Mouse (Mus musculus) kidney, postnatal 36 days (tissue): ENCODE data around the gene Cbx6.

ENCODE experiments used
- DNase-seq, 2 experiments: peaks; one replicate each; pipeline ENCODE4 v3.0.0; 2021 to 2022; ENCODE audit warnings: mixed read lengths in 2 of 2

The Cbx6 gene

GRCm38 (mm10) chr15:79834130-79834880 is at the start of gene Cbx6, which contains the start of gene Npcd:
Gene Cbx6, minus strand, starts transcription at chr15:79834688.
Gene Npcd, minus strand, starts transcription at chr15:79834237.
- peak; percentile 96 to 100 for DNase-seq

- DNase-seq, result peak; percentile 92 to 96
Observed at GRCm38 (mm10) chr15:79883352-79883822, 48.9 kb upstream of the Cbx6 start.

- no peak for DNase-seq
Observed at GRCm38 (mm10) chr15:79882623-79883267, 48.3 kb upstream of the Cbx6 start.

DNA sequence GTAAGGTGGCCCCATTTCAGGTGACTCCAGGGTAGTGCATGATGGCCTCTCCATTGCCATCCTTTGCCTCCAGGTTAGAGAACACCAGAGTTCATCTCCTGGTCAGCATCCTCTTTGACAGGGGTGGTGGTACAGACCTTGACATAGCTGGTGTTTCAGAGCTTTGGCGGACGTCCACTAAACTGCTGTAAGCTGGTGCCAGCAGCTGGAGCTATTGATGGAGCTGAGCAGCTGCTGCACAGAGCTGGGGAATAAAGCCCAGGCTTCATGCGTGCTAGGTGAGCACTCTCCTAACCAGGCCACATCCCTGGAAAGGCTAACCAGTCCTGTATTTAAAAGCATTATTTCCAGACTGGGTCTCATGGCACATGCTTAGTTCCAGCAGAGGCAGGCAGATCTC is 46.0 kb upstream of the Cbx6 start:
- DNase-seq, result no peak

GRCm38 (mm10) chr15:79879319-79879718 is 44.8 kb upstream of the Cbx6 start:
- peak; percentile 81 to 89 for DNase-seq

- peak; percentile 37 to 52 for DNase-seq
Observed at GRCm38 (mm10) chr15:79878725-79879136, 44.2 kb upstream of the Cbx6 start.

- DNase-seq, result no peak
Observed at GRCm38 (mm10) chr15:79875261-79875995, 40.9 kb upstream of the Cbx6 start.

GRCm38 (mm10) chr15:79873995-79874394 is 39.5 kb upstream of the Cbx6 start:
- DNase-seq, result no peak

- no peak for DNase-seq
Observed at GRCm38 (mm10) chr15:79873545-79873944, 39.1 kb upstream of the Cbx6 start.

GRCm38 (mm10) chr15:79867260-79868002 is 32.9 kb upstream of the Cbx6 start:
- no peak for DNase-seq

- no peak for DNase-seq
Observed at GRCm38 (mm10) chr15:79859821-79860220, 25.3 kb upstream of the Cbx6 start.

DNA sequence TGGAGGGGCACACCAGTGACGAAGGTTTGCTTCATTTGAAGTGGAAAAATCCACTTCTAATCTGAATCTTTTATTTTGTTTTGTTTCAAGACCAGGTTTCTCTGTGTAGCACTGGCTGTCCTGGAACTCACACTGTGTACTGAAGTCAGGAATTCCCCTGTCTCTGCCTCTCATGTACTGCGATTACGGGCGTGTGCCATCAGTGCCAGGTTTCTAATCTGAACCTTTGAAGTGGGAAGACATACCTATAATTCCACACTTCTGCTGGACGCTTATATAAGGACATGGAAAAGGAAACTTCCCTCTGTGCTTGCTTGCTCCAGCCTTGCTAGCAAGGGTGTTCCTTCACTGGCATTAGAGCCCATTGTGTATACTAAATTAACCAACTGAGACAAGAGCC is 24.5 kb upstream of the Cbx6 start:
- DNase-seq, result no peak

DNA sequence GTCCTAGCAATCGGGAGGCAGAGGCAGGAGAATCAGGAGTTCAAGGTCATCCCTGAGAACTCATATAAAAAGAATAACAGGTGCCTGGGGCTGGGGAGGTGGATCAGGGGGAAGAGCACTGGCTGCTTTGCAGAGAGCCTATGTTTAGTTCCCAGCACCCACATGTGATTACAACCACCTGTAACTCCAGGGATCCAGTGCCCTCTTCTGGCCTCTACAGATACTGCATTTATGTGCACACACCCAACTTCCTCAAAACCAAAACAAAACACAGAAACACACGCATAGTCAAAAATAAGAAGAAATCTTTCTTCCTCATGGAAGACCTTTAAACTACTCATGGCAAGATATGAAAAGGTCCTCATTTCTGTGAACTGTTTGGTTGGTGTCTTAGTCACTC is 15.7 kb upstream of the Cbx6 start:
- DNase-seq, result no peak

DNA sequence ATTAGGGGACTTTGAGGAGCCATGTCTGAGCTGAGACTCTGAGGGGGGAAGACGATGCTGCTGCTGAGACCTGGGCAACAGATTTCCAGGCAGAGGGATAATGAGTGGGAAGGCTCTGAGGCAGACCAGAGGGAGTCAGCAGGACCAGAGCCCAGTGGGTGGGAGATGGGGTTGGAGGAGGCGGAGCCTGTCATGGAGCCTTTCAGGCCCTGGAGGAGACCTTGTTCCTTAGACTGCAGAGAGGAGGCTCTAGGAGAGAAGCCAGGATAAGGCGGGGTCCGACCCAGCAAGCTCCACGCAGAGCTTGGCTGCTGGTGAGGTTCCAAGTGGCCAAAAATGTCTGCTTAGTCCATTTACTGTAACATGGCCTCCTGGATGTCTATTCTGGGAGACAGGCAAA is 12.6 kb upstream of the Cbx6 start:
- no peak for DNase-seq

DNA sequence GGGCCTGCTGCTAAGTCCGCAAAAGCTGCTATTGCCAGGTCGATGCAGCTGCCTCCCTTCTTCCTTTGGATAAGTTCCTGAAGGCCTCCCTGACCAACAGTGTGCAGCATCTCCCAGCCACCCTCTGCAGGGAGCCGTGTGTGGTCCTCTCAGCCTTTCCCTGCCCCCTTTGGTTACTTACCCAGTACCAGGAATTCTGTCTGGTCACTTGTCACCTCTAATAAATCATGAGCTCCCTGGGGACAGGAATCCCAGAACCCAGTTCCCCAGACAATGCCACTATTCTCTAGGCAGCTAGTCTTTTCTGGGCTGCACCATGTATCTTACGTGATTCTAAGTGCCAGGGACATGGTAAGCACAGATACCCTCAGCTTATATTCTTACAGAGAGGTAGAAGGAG is 11.5 kb upstream of the Cbx6 start:
- DNase-seq, result no peak

DNA sequence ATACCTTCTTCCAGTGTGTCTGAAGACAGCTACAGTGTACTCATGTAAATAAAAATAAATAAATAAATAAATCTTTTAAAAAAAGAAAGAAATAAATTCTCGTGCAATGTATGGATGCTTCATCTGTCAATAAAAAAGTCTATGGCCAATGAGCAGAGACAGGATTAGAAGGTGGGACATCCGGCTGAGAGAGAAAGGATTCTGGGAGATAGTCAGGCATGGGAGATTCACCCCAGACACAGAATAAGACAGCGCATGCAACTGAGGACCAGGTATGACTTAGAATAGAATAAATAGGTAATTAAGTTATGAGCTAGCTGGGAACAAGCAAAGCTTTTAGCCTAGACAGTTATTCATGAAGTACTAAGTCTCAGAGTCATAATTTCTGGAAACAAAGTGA is 8.5 kb upstream of the Cbx6 start:
- DNase-seq, result no peak

GRCm38 (mm10) chr15:79840281-79840680 is 5.8 kb upstream of the Cbx6 start:
- no peak for DNase-seq

- no peak for DNase-seq
Observed at GRCm38 (mm10) chr15:79834881-79835260, 383 bp upstream of the Cbx6 start.

GRCm38 (mm10) chr15:79833251-79834050 is 1.0 kb downstream of the Cbx6 start:
- DNase-seq, result peak in 1 of 2 experiments; percentile 45

- peak; percentile 74 to 90 for DNase-seq
Observed at GRCm38 (mm10) chr15:79832064-79832900, 2.2 kb downstream of the Cbx6 start.

GRCm38 (mm10) chr15:79830388-79830787 is 4.1 kb downstream of the Cbx6 start:
- DNase-seq, result peak; percentile 79 to 88
